Mouse (Mus musculus) cerebellum, postnatal 10 days (tissue): ENCODE data around the gene Rgs10.

ENCODE experiments used
- DNase-seq, 2 experiments: peaks; one replicate each; pipeline ENCODE4 v3.0.0; 2021; ENCODE audit warnings: mixed read lengths in 2 of 2

Gene Rgs10

GRCm38 (mm10) chr7:128417930-128418779 lies at the start of gene Rgs10:
Gene Rgs10 (minus strand): TSS chr7:128418758.
- peak; percentile 62 to 74 for DNase-seq

GRCm38 (mm10) chr7:128462406-128462805 lies 43.8 kb upstream of the Rgs10 start:
- peak; percentile 11 to 25 for DNase-seq

GRCm38 (mm10) chr7:128461285-128462215 lies 43.0 kb upstream of the Rgs10 start, which contains the start of gene Tial1:
Gene Tial1 (minus strand): TSS chr7:128461717.
- peak; percentile 97 to 99 for DNase-seq

- DNase-seq, result no peak
Observed at GRCm38 (mm10) chr7:128460865-128461228, 42.3 kb upstream of the Rgs10 start.

GRCm38 (mm10) chr7:128460131-128460864 lies 41.7 kb upstream of the Rgs10 start:
- DNase-seq, result peak; percentile 60 to 61

GRCm38 (mm10) chr7:128459791-128460130 lies 41.2 kb upstream of the Rgs10 start:
- no peak for DNase-seq

GRCm38 (mm10) chr7:128458011-128458410 lies 39.5 kb upstream of the Rgs10 start:
- no peak for DNase-seq

- DNase-seq, result no peak
Observed at GRCm38 (mm10) chr7:128452731-128453130, 34.2 kb upstream of the Rgs10 start.

GRCm38 (mm10) chr7:128440584-128440983 lies 22.0 kb upstream of the Rgs10 start:
- DNase-seq, result no peak

- DNase-seq, result no peak
Observed at GRCm38 (mm10) chr7:128439251-128439650, 20.7 kb upstream of the Rgs10 start.

GRCm38 (mm10) chr7:128438131-128438530 lies 19.6 kb upstream of the Rgs10 start:
- DNase-seq, result no peak

- peak in 1 of 2 experiments; percentile 29 for DNase-seq
Observed at GRCm38 (mm10) chr7:128433213-128433612, 14.7 kb upstream of the Rgs10 start.

- DNase-seq, result no peak
Observed at GRCm38 (mm10) chr7:128432574-128432973, 14.0 kb upstream of the Rgs10 start.

GRCm38 (mm10) chr7:128422491-128422890 lies 3.9 kb upstream of the Rgs10 start:
- no peak for DNase-seq

- no peak for DNase-seq
Observed at GRCm38 (mm10) chr7:128421701-128422100, 3.1 kb upstream of the Rgs10 start.

- DNase-seq, result no peak
Observed at GRCm38 (mm10) chr7:128419690-128420089, 1.1 kb upstream of the Rgs10 start.

- DNase-seq, result peak; percentile 16 to 26
Observed at GRCm38 (mm10) chr7:128417226-128417929, 1.2 kb downstream of the Rgs10 start.

- no peak for DNase-seq
Observed at GRCm38 (mm10) chr7:128416664-128417063, 1.9 kb downstream of the Rgs10 start.

- DNase-seq, result no peak
Observed at GRCm38 (mm10) chr7:128414433-128414832, 4.1 kb downstream of the Rgs10 start.

- no peak for DNase-seq
Observed at GRCm38 (mm10) chr7:128412071-128412833, 6.3 kb downstream of the Rgs10 start.

GRCm38 (mm10) chr7:128410708-128411413 lies 7.7 kb downstream of the Rgs10 start:
- DNase-seq, result no peak
